ENCODE assay signal across 19 mouse cellular contexts in the genomic region with DNA sequence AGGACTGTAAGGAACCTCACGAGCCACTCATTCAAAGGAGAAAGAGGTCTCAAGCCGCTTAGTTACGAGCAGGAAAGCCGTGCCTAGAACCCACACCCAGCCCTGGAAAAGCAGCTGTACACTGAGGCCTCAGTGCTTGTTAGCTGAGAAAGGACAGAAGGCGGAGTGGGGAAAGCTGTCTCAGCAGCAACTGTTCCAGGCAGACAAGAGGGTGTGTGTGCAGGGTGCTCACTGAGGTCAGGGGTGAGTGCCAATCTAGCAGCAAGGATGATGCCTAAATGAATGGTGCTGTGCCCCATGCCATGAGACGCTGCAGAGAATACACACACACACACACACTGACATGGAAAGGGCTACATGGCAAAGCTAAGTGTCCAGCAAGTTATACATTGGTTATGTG.
A peak's percentile ranks its signal among the peaks of the same experiment; 100 is the strongest.
DNase-seq lines count a peak whose midpoint lies in the region; ATAC-seq and TF ChIP-seq lines count a peak whose summit lies in the region.
"Had no signal": no experiment of that assay in that cellular context is flagged by ENCODE, and none has a peak within 500 bp of the region (broad histone marks: within the 10 kb centered on the region; RNA-seq: fewer than 3 reads in every experiment).

No protein-coding gene starts in this region.

- no peak for TF ChIP-seq POLR2A in myocyte (IDR thresholded peaks at IDR 0.05; ENCODE audit: insufficient read length, low read depth)

- 0 out of 2 replicates have a peak overlapping the region, but pooled peaks have one; percentile 16 for H3K27ac ChIP-seq in embryonic facial prominence, embryonic 13.5 days
- H3K27ac ChIP-seq: forebrain, embryonic 12.5 days; midbrain, embryonic 13.5 days had no signal

- no peak overlapping the region for H3ac ChIP-seq in myocyte (ENCODE audit: control insufficient read depth, insufficient read length)

- peak overlapping the region; percentile 40 for H3K4me3 ChIP-seq in megakaryocyte, embryonic 14.5 days (replicated peaks)
- H3K4me3 ChIP-seq in embryonic facial prominence, embryonic 13.5 days: no peak overlapping the region
- no peak overlapping the region for H3K4me3 ChIP-seq in myocyte
- H3K4me3 ChIP-seq: forebrain, embryonic 12.5 days; midbrain, embryonic 13.5 days had no signal

- peaks cover 22% of the 10 kb centered on the region for H3K4me1 ChIP-seq in megakaryocyte, embryonic 14.5 days
- H3K4me1 ChIP-seq in embryonic facial prominence, embryonic 13.5 days: peaks cover 50% of the 10 kb centered on the region

- WGBS in embryonic facial prominence, embryonic 13.5 days: 80% methylated on average over 6 of the region's 6 CpGs

- no peak for ATAC-seq in megakaryocyte, adult 5-6 weeks (ENCODE audit: poor library complexity, severe bottlenecking)
- no peak for ATAC-seq in embryonic facial prominence, embryonic 13.5 days (ENCODE audit: insufficient number of reproducible peaks, insufficient read depth, low FRiP score, low TSS enrichment, low read depth)
- ATAC-seq: activated CD4-positive, CD25-positive, alpha-beta regulatory T cell, adult 4 months; midbrain, embryonic 13.5 days had no signal

- peak; percentile 27 for DNase-seq in gastrocnemius, postnatal 14 days
- no peak for DNase-seq in gastrocnemius, postnatal 4 days (ENCODE audit: low spot score in 2 of 2)
- DNase-seq in cerebellum, postnatal 36 days: no peak
- DNase-seq in left cerebral cortex, adult 18-20 months (ENCODE audit: low spot score in 2 of 2): no peak
- DNase-seq: adrenal gland, postnatal 36 days; cerebellum, postnatal 10 days; heart, postnatal 14 days; kidney, postnatal 25 days; left cerebral cortex, postnatal 4 days; lung, postnatal 36 days; right cerebral cortex, postnatal 4 days; thymus, adult 2 months had no signal

- peaks cover 48% of the 10 kb centered on the region for H3K79me2 ChIP-seq in myocyte (ENCODE audit: control insufficient read depth, insufficient read depth)

- H3K4me2 ChIP-seq in embryonic facial prominence, embryonic 13.5 days: no peak overlapping the region
- H3K4me2 ChIP-seq in myocyte (ENCODE audit: low read depth): peak overlapping the region; percentile 84
- H3K4me2 ChIP-seq: forebrain, embryonic 12.5 days; midbrain, embryonic 13.5 days had no signal

- no peak overlapping the region for H3K9ac ChIP-seq in embryonic facial prominence, embryonic 13.5 days
- H3K9ac ChIP-seq: forebrain, embryonic 12.5 days; midbrain, embryonic 13.5 days had no signal

- intact Hi-C loops in gastrocnemius, postnatal 14 days (cut with DNase I; ENCODE audit: low total_unique reads): no loop called here

- H3K36me3 ChIP-seq in megakaryocyte, embryonic 14.5 days (replicated peaks; ENCODE audit: low read length): no peaks in the 10 kb centered on the region
- H3K36me3 ChIP-seq in embryonic facial prominence, embryonic 13.5 days: no peaks in the 10 kb centered on the region
- no peaks in the 10 kb centered on the region for H3K36me3 ChIP-seq in myocyte (ENCODE audit: control insufficient read depth, insufficient read depth)
- H3K36me3 ChIP-seq: forebrain, embryonic 12.5 days; midbrain, embryonic 13.5 days had no signal

- H3K27me3 ChIP-seq in megakaryocyte, embryonic 14.5 days (replicated peaks): no peaks in the 10 kb centered on the region
- no peaks in the 10 kb centered on the region for H3K27me3 ChIP-seq in embryonic facial prominence, embryonic 13.5 days
- H3K27me3 ChIP-seq in myocyte (ENCODE audit: control insufficient read depth, insufficient read depth, insufficient read length): no peaks in the 10 kb centered on the region
- H3K27me3 ChIP-seq: forebrain, embryonic 12.5 days; midbrain, embryonic 13.5 days had no signal

- 0 out of 2 replicates have a peak, but pooled peaks cover 2% of the 10 kb centered on the region for H3K9me3 ChIP-seq in megakaryocyte, embryonic 14.5 days
- H3K9me3 ChIP-seq in embryonic facial prominence, embryonic 13.5 days: no peaks in the 10 kb centered on the region
- H3K9me3 ChIP-seq: forebrain, embryonic 12.5 days; midbrain, embryonic 13.5 days had no signal

TF ChIP-seq in myocyte, 11 proteins besides CTCF, POLR2A, EP300 and RAD21:
- peak; percentile 40 for TF ChIP-seq TCF12 (IDR thresholded peaks at IDR 0.05; ENCODE audit: insufficient read depth, poor library complexity, severe bottlenecking)
- peak in 2 of 3 experiments; percentile 82 to 90 for TF ChIP-seq MYOD1 (IDR thresholded peaks at IDR 0.05; ENCODE audit: control insufficient read depth in 1 of 3, insufficient read length in 2 of 3, low read depth in 2 of 3)
- TF ChIP-seq CEBPB (IDR thresholded peaks at IDR 0.05; ENCODE audit: insufficient read depth, poor library complexity, severe bottlenecking): no peak
- peak; percentile 72 to 95 (median 82) for TF ChIP-seq MYOG (IDR thresholded peaks at IDR 0.05; ENCODE audit: control insufficient read depth in 1 of 3, insufficient read depth in 1 of 3, insufficient read length in 2 of 3, low read depth in 2 of 3)
